Mouse (Mus musculus) MEL (cell line): Measurements from ENCODE around the gene Hist1h2bh. TPM values are rescaled to one million over a fixed set of nuclear protein-coding genes. Genes with fewer than 3 reads are reported as not detected.

ENCODE experiments used
- DNase-seq: peaks from one replicate; pipeline ENCODE4 v3.0.0; 2011; ENCODE audit warnings: low read depth, low spot score
- H3K27ac ChIP-seq: 2 replicates; pipeline ENCODE4 v1.5.1; 2012; ENCODE audit warnings: low read depth, mild to moderate bottlenecking, control low read depth, low read length, moderate library complexity; ENCODE audit not compliant: control insufficient read depth
- H3K27me3 ChIP-seq, 2 experiments: fragments of 150-350 bp in 1 of 2; sonication (generic) in 1 of 2; 2 replicates each; pipeline ENCODE4 v1.6.1; 2012; ENCODE audit warnings: low read length in 2 of 2, mild to moderate bottlenecking in 2 of 2, improper control_type of control experiment in 1 of 2, moderate library complexity in 1 of 2; ENCODE audit not compliant: insufficient read depth in 2 of 2, control insufficient read depth in 1 of 2
- H3K36me3 ChIP-seq, 2 experiments: 2 replicates each; pipeline ENCODE4 v1.6.1; 2012 to 2014; ENCODE audit warnings: low read length in 2 of 2, improper control_type of control experiment in 1 of 2, inconsistent platforms in 1 of 2, mild to moderate bottlenecking in 1 of 2; ENCODE audit not compliant: insufficient read depth in 2 of 2, control insufficient read depth in 1 of 2
- H3K4me1 ChIP-seq, 2 experiments: fragments of 150-350 bp in 1 of 2; sonication (generic) in 1 of 2; 2 replicates each; pipeline ENCODE4 v1.6.1; 2012; ENCODE audit warnings: low read length in 2 of 2, improper control_type of control experiment in 1 of 2, mild to moderate bottlenecking in 1 of 2; ENCODE audit not compliant: insufficient read depth in 2 of 2, control insufficient read depth in 1 of 2
- H3K4me3 ChIP-seq, 2 experiments: fragments of 150-350 bp in 1 of 2; sonication (generic) in 1 of 2; 2 replicates each; pipeline ENCODE4 v1.5.1; 2012; ENCODE audit warnings: low read depth in 2 of 2, low read length in 2 of 2, mild to moderate bottlenecking in 2 of 2, moderate library complexity in 2 of 2, control low read depth in 1 of 2, improper control_type of control experiment in 1 of 2; ENCODE audit not compliant: control insufficient read depth in 1 of 2, insufficient read depth in 1 of 2
- H3K79me2 ChIP-seq: 2 replicates; pipeline ENCODE4 v1.6.1; 2012; ENCODE audit warnings: mild to moderate bottlenecking, low read length, moderate library complexity; ENCODE audit not compliant: control insufficient read depth, poor library complexity, insufficient read depth
- H3K9ac ChIP-seq: 2 replicates; pipeline ENCODE4 v1.6.1; 2012; ENCODE audit warnings: low read depth, mild to moderate bottlenecking, control low read depth, low read length, moderate library complexity; ENCODE audit not compliant: control insufficient read depth, poor library complexity, severe bottlenecking
- H3K9me3 ChIP-seq: fragments of 150-350 bp; sonication (generic); replicated peaks from 2 replicates; pipeline ENCODE4 v1.6.1; 2012; ENCODE audit warnings: mild to moderate bottlenecking, low read length, improper control_type of control experiment, moderate library complexity; ENCODE audit not compliant: insufficient read depth
- CHD1 ChIP-seq: IDR thresholded peaks from 2 replicates; pipeline ENCODE4 v1.6.1; 2012; ENCODE audit warnings: low read depth, mild to moderate bottlenecking, inconsistent platforms, low read length, improper control_type of control experiment
- CHD2 ChIP-seq: IDR thresholded peaks from 2 replicates; pipeline ENCODE4 v1.6.1; 2011; ENCODE audit warnings: low read length, improper control_type of control experiment
- ELF1 ChIP-seq: IDR thresholded peaks from 2 replicates; pipeline ENCODE4 v1.6.1; 2014; ENCODE audit warnings: low read depth, mild to moderate bottlenecking, inconsistent platforms, low read length, improper control_type of control experiment, moderate library complexity
- EP300 ChIP-seq, 2 experiments: IDR thresholded peaks; 2 replicates each; pipeline ENCODE4 v1.6.1; 2011; ENCODE audit warnings: improper control_type of control experiment in 2 of 2, low read length in 2 of 2, low read depth in 1 of 2, mild to moderate bottlenecking in 1 of 2
- GABPA ChIP-seq: IDR thresholded peaks from 2 replicates; pipeline ENCODE4 v1.6.1; 2012; ENCODE audit warnings: low read depth, mild to moderate bottlenecking, inconsistent platforms, low read length, improper control_type of control experiment, moderate library complexity
- GATA1 ChIP-seq: IDR thresholded peaks from 2 replicates; pipeline ENCODE4 v1.6.1; 2011; ENCODE audit warnings: low read depth, low read length, improper control_type of control experiment
- KAT2A ChIP-seq: conservative IDR thresholded peaks from 2 replicates; pipeline ENCODE4 v1.6.1; 2012; ENCODE audit warnings: low read depth, low read length, improper control_type of control experiment, inconsistent platforms
- MAFK ChIP-seq: IDR thresholded peaks from 2 replicates; pipeline ENCODE4 v1.6.1; 2011; ENCODE audit warnings: low read depth, mild to moderate bottlenecking, low read length, improper control_type of control experiment, borderline replicate concordance
- MAX ChIP-seq: IDR thresholded peaks from 2 replicates; pipeline ENCODE4 v1.6.1; 2011; ENCODE audit warnings: low read length, improper control_type of control experiment
- MEF2A ChIP-seq: IDR thresholded peaks from 2 replicates; pipeline ENCODE4 v1.6.1; 2014; ENCODE audit warnings: low read depth, mild to moderate bottlenecking, inconsistent platforms, low read length, improper control_type of control experiment; ENCODE audit not compliant: poor library complexity, insufficient replicate concordance, severe bottlenecking; ENCODE audit errors: extremely low read depth
- MXI1 ChIP-seq: IDR thresholded peaks from 2 replicates; pipeline ENCODE4 v1.6.1; 2011; ENCODE audit warnings: mild to moderate bottlenecking, low read depth, low read length, improper control_type of control experiment
- MYC ChIP-seq: IDR thresholded peaks from 2 replicates; pipeline ENCODE4 v1.6.1; 2011; ENCODE audit warnings: low read depth, mild to moderate bottlenecking, low read length, improper control_type of control experiment, moderate library complexity
- NELFE ChIP-seq: IDR thresholded peaks from 2 replicates; pipeline ENCODE4 v1.6.1; 2011; ENCODE audit warnings: low read depth, low read length, improper control_type of control experiment
- POLR2A ChIP-seq, 2 experiments: IDR thresholded peaks; 2 replicates each; pipeline ENCODE4 v1.6.1; 2011 to 2012; ENCODE audit warnings: low read length in 2 of 2, mild to moderate bottlenecking in 2 of 2, control low read depth in 1 of 2, improper control_type of control experiment in 1 of 2, low read depth in 1 of 2, moderate library complexity in 1 of 2; ENCODE audit not compliant: control insufficient read depth in 1 of 2, insufficient read depth in 1 of 2, poor library complexity in 1 of 2
- POLR2AphosphoS5 ChIP-seq: IDR thresholded peaks from 2 replicates; pipeline ENCODE4 v1.6.1; 2012; ENCODE audit warnings: low read depth, borderline replicate concordance, mild to moderate bottlenecking, inconsistent platforms, low read length, moderate library complexity, mixed read lengths
- RCOR1 ChIP-seq: IDR thresholded peaks from 2 replicates; pipeline ENCODE4 v1.6.1; 2012; ENCODE audit warnings: low read depth, mild to moderate bottlenecking, inconsistent platforms, low read length, improper control_type of control experiment
- SMC3 ChIP-seq: IDR thresholded peaks from 2 replicates; pipeline ENCODE4 v1.6.1; 2011; ENCODE audit warnings: low read depth, low read length, improper control_type of control experiment
- USF2 ChIP-seq, 2 experiments: IDR thresholded peaks; 2 replicates each; pipeline ENCODE4 v1.6.1; 2011 to 2012; ENCODE audit warnings: improper control_type of control experiment in 2 of 2, low read length in 2 of 2, borderline replicate concordance in 1 of 2, inconsistent platforms in 1 of 2, low read depth in 1 of 2, mild to moderate bottlenecking in 1 of 2; ENCODE audit not compliant: insufficient read depth in 1 of 2
- ZC3H11A ChIP-seq: IDR thresholded peaks from 2 replicates; pipeline ENCODE4 v1.6.1; 2012; ENCODE audit warnings: low read depth, mild to moderate bottlenecking, inconsistent platforms, low read length, improper control_type of control experiment
- ZKSCAN1 ChIP-seq: IDR thresholded peaks from 2 replicates; pipeline ENCODE4 v1.6.1; 2012; ENCODE audit warnings: low read depth, mild to moderate bottlenecking, inconsistent platforms, low read length, improper control_type of control experiment, moderate library complexity
- polyA plus RNA-seq, 2 experiments: library from polyadenylated mRNA; stranded (reverse) in 1 of 2; unstranded in 1 of 2; fragments of >175 nt in 1 of 2; fragments of >200 nt in 1 of 2; gene quantifications; 2 replicates each; pipeline versions ENCODE4 v1.2.1 to v1.2.4; 2012; ENCODE audit warnings: low replicate concordance in 2 of 2, low read depth in 1 of 2; ENCODE audit not compliant: insufficient read length in 2 of 2, insufficient read depth in 1 of 2, missing spikeins in 1 of 2
- total RNA-seq: library from RNA; depleted of rRNA; stranded (reverse); fragments of 300-350 nt; gene quantifications from 2 replicates; pipeline ENCODE4 v1.2.3, GENCODE M21; 2012

Hist1h2bh gene
- total and polyA plus RNA-seq, 3 experiments = 0.70 to 275 TPM; not detected in 1

GRCm38 (mm10) chr13:23537006-23537710 lies 6.0 kb downstream of the Hist1h2bh start:
- TF ChIP-seq SMC3 = no peak
- TF ChIP-seq MEF2A = no peak
- TF ChIP-seq CHD2 = no peak
- no peak for TF ChIP-seq ELF1
- no peak for TF ChIP-seq RCOR1
- TF ChIP-seq CHD1 = no peak
- no peak for TF ChIP-seq ZC3H11A
- no peak for TF ChIP-seq EP300 (IDR thresholded peaks at IDR 0.05; ENCODE audit: low read depth in 1 of 2, low read length in 2 of 2)
- TF ChIP-seq POLR2AphosphoS5 = no peak
- no peak for TF ChIP-seq MXI1
- no peak for TF ChIP-seq POLR2A (IDR thresholded peaks at IDR 0.05; ENCODE audit: control insufficient read depth in 1 of 2, insufficient read depth in 1 of 2, low read depth in 1 of 2, low read length in 2 of 2, poor library complexity in 1 of 2)
- no peak for TF ChIP-seq KAT2A
- no peak for TF ChIP-seq MYC
- no peak for TF ChIP-seq ZKSCAN1
- TF ChIP-seq USF2 (IDR thresholded peaks at IDR 0.05; ENCODE audit: borderline replicate concordance in 1 of 2, insufficient read depth in 1 of 2, low read depth in 1 of 2, low read length in 2 of 2) = no peak
- no peak for TF ChIP-seq MAX
- TF ChIP-seq GABPA = no peak
- no peak for TF ChIP-seq NELFE
- no peak for TF ChIP-seq GATA1
- TF ChIP-seq MAFK = no peak
- Histone ChIP-seq H3K4me3 (no peak overlapping the region), H3K4me1 (peaks cover 2 to 4% of the 10 kb centered on the region in 2 experiments; a peak in 3 of 4 replicates), H3K36me3 (peaks cover 0 to 30% of the 10 kb centered on the region in 2 experiments; a peak in 2 of 4 replicates), H3K27ac (no peak overlapping the region; the same call in 1 of the 2 replicates), H3K9me3 (no peaks in the 10 kb centered on the region), H3K27me3 (no peaks in the 10 kb centered on the region), H3K79me2 (peaks cover 4% of the 10 kb centered on the region; the same call in 1 of the 2 replicates), H3K9ac (peak overlapping the region; percentile 16)
- DNase-seq = peak; percentile 61
